ENCODE assay signal across 22 mouse cellular contexts in the genomic region with DNA sequence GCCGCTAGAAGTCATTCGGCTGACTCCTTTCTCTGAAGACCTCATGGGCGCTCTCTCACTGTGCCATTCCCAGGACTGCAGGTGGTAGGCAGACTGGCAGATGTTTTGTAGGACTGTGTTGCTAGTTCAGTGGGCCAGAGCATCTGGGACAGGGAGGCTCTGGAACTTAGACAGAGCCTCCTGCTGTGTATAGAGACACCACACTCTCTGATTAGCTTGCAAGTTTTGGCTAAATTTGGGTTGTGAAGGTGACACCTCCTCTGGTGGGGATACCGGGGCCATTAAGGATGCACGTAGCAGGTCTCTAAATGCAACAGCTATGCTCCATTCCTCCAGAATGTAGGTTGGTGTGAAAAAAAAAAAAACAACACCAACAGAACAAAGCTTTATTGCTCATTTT.
A peak's percentile ranks its signal among the peaks of the same experiment; 100 is the strongest.
DNase-seq lines count a peak whose midpoint lies in the region; ATAC-seq lines count a peak whose summit lies in the region.
"Had no signal": no experiment of that assay in that cellular context is flagged by ENCODE, and none has a peak within 500 bp of the region (broad histone marks: within the 10 kb centered on the region; RNA-seq: fewer than 3 reads in every experiment).

No protein-coding gene starts in this region.

- peaks cover 15% of the 10 kb centered on the region for H3K4me1 ChIP-seq in intestine, embryonic 14.5 days (replicated peaks; ENCODE audit: control insufficient read depth, insufficient read depth, low read length)
- no peaks in the 10 kb centered on the region for H3K4me1 ChIP-seq in intestine, embryonic 16.5 days (ENCODE audit: control insufficient read depth, insufficient read depth, low read length)
- peaks cover 24% of the 10 kb centered on the region for H3K4me1 ChIP-seq in limb, embryonic 13.5 days
- H3K4me1 ChIP-seq in limb, embryonic 10.5 days = peaks cover 22% of the 10 kb centered on the region
- H3K4me1 ChIP-seq: embryonic facial prominence, embryonic 15.5 days; forebrain, embryonic 15.5 days had no signal

- H3K9me3 ChIP-seq in intestine, embryonic 14.5 days (ENCODE audit: control insufficient read depth, low read length) = no peaks in the 10 kb centered on the region
- H3K9me3 ChIP-seq in intestine, embryonic 16.5 days (ENCODE audit: control insufficient read depth, low read length) = no peaks in the 10 kb centered on the region
- no peaks in the 10 kb centered on the region for H3K9me3 ChIP-seq in limb, embryonic 13.5 days
- H3K9me3 ChIP-seq in limb, embryonic 10.5 days (replicated peaks) = no peaks in the 10 kb centered on the region
- H3K9me3 ChIP-seq: embryonic facial prominence, embryonic 15.5 days; forebrain, embryonic 15.5 days; heart, embryonic 12.5 days; hindbrain, embryonic 10.5 days had no signal

- no peak for ATAC-seq in intestine, embryonic 14.5 days (replicated peaks; ENCODE audit: low FRiP score, low TSS enrichment, low read depth)
- no peak for ATAC-seq in intestine, embryonic 16.5 days
- ATAC-seq in limb, embryonic 13.5 days (ENCODE audit: low FRiP score, low read depth) = no peak; the same call in 1 of the 2 replicates
- ATAC-seq in erythroid progenitor cell, adult 5-6 weeks (replicated peaks; ENCODE audit: low FRiP score, poor library complexity, severe bottlenecking) = no peak
- ATAC-seq: forebrain, embryonic 15.5 days had no signal

- no peak overlapping the region for H3K9ac ChIP-seq in intestine, embryonic 14.5 days (ENCODE audit: low read length)
- no peak overlapping the region for H3K9ac ChIP-seq in intestine, embryonic 16.5 days (ENCODE audit: low read depth, low read length)
- no peak overlapping the region for H3K9ac ChIP-seq in limb, embryonic 13.5 days
- H3K9ac ChIP-seq: embryonic facial prominence, embryonic 15.5 days; forebrain, embryonic 15.5 days; heart, embryonic 12.5 days; hindbrain, embryonic 14.5 days had no signal

- H3K4me3 ChIP-seq in intestine, embryonic 14.5 days (ENCODE audit: low read depth, low read length) = no peak overlapping the region
- no peak overlapping the region for H3K4me3 ChIP-seq in intestine, embryonic 16.5 days (ENCODE audit: low read length)
- no peak overlapping the region for H3K4me3 ChIP-seq in limb, embryonic 13.5 days
- no peak overlapping the region for H3K4me3 ChIP-seq in limb, embryonic 10.5 days
- H3K4me3 ChIP-seq: embryonic facial prominence, embryonic 15.5 days; erythroblast, embryonic 14.5 days; forebrain, embryonic 15.5 days; heart, adult 2 months; heart, embryonic 12.5 days; hindbrain, embryonic 10.5 days had no signal

- WGBS in intestine, embryonic 14.5 days = 83% methylated on average over 5 of the region's 5 CpGs
- 91% methylated on average over 5 of the region's 5 CpGs for WGBS in intestine, embryonic 16.5 days
- 33% methylated on average over 5 of the region's 5 CpGs for WGBS in limb, embryonic 13.5 days
- 71% methylated on average over 5 of the region's 5 CpGs for WGBS in limb, embryonic 10.5 days

- no peaks in the 10 kb centered on the region for H3K36me3 ChIP-seq in intestine, embryonic 14.5 days (ENCODE audit: control insufficient read depth, insufficient read depth, low read length)
- no peaks in the 10 kb centered on the region for H3K36me3 ChIP-seq in intestine, embryonic 16.5 days (ENCODE audit: control insufficient read depth, insufficient read depth, low read length)
- H3K36me3 ChIP-seq in limb, embryonic 13.5 days = no peaks in the 10 kb centered on the region
- H3K36me3 ChIP-seq in limb, embryonic 10.5 days = no peaks in the 10 kb centered on the region
- H3K36me3 ChIP-seq: embryonic facial prominence, embryonic 15.5 days; forebrain, embryonic 15.5 days; heart, embryonic 12.5 days; hindbrain, embryonic 10.5 days had no signal

- no peak overlapping the region for H3K4me2 ChIP-seq in intestine, embryonic 14.5 days (ENCODE audit: low read length)
- no peak overlapping the region for H3K4me2 ChIP-seq in intestine, embryonic 16.5 days (ENCODE audit: low read depth, low read length)
- 0 out of 2 replicates have a peak overlapping the region, but pooled peaks have one; percentile 10 for H3K4me2 ChIP-seq in limb, embryonic 13.5 days (replicated peaks)
- H3K4me2 ChIP-seq: embryonic facial prominence, embryonic 15.5 days; forebrain, embryonic 15.5 days; heart, embryonic 12.5 days; hindbrain, embryonic 14.5 days had no signal

- DNase-seq in intestine, embryonic 14.5 days (ENCODE audit: low spot score) = no peak
- no peak for DNase-seq in limb, embryonic 10.5 days (ENCODE audit: low spot score)
- peak; percentile 43 for DNase-seq in right cerebral cortex, postnatal 25 days
- DNase-seq in right cerebral cortex, postnatal 10 days (ENCODE audit: low spot score in 2 of 2) = no peak
- peak; percentile 58 for DNase-seq in telencephalon, adult 2 months (ENCODE audit: low read depth, low spot score)
- DNase-seq: adrenal gland, adult 8-10 months; adrenal gland, postnatal 36 days; cerebellum, adult 11 months; cerebellum, adult 8-10 months; cerebellum, postnatal 14 days; embryo, embryonic 11 days; gastrocnemius, postnatal 10 days; heart, adult 2 months had no signal

- H3K27me3 ChIP-seq in intestine, embryonic 14.5 days (replicated peaks; ENCODE audit: control insufficient read depth, insufficient read depth, low read length) = no peaks in the 10 kb centered on the region
- H3K27me3 ChIP-seq in intestine, embryonic 16.5 days (replicated peaks; ENCODE audit: control insufficient read depth, insufficient read depth, low read length) = no peaks in the 10 kb centered on the region
- H3K27me3 ChIP-seq in limb, embryonic 13.5 days = no peaks in the 10 kb centered on the region
- no peaks in the 10 kb centered on the region for H3K27me3 ChIP-seq in limb, embryonic 10.5 days (ENCODE audit: low read depth, poor library complexity, severe bottlenecking)
- H3K27me3 ChIP-seq: embryonic facial prominence, embryonic 15.5 days; forebrain, embryonic 15.5 days; heart, embryonic 12.5 days had no signal

- peak overlapping the region; percentile 29; the same call in 1 of the 2 replicates for H3K27ac ChIP-seq in intestine, embryonic 14.5 days (ENCODE audit: low read depth)
- H3K27ac ChIP-seq in intestine, embryonic 16.5 days (ENCODE audit: low read length) = no peak overlapping the region
- no peak overlapping the region for H3K27ac ChIP-seq in limb, embryonic 13.5 days
- H3K27ac ChIP-seq in limb, embryonic 10.5 days = no peak overlapping the region; the same call in 1 of the 2 replicates
- H3K27ac ChIP-seq: embryonic facial prominence, embryonic 15.5 days; forebrain, embryonic 15.5 days; heart, adult 2 months; hindbrain, embryonic 10.5 days; hindbrain, embryonic 14.5 days had no signal

Comparison
In these comparisons a context has a peak if more than half of its experiments do, and no peak if none do; other contexts are left out.
1. DNase-seq: peak in right cerebral cortex, postnatal 25 days (single experiment) and telencephalon, adult 2 months (single experiment); none in intestine, embryonic 14.5 days (single experiment), limb, embryonic 10.5 days (single experiment) and right cerebral cortex, postnatal 10 days (0 of 2).